Mouse (Mus musculus) testis, adult 2 months (tissue): ENCODE measurements around the gene Caln1.

Experiments
- CTCF ChIP-seq: fragments of 200-500 bp; IDR thresholded peaks from 2 replicates; pipeline ENCODE4 v1.5.1; 2012; ENCODE audit warnings: low read depth, mild to moderate bottlenecking, inconsistent platforms, low read length, moderate library complexity; ENCODE audit not compliant: control insufficient read depth, insufficient read depth, insufficient replicate concordance
- POLR2A ChIP-seq: fragments of 200-500 bp; IDR thresholded peaks from 2 replicates; pipeline ENCODE4 v1.6.1; 2012; ENCODE audit warnings: low read depth, mild to moderate bottlenecking, inconsistent platforms, low read length, moderate library complexity; ENCODE audit not compliant: control insufficient read depth

- TF ChIP-seq POLR2A (no peak), CTCF (no peak)
Observed at GRCm38 (mm10) chr5:130363773-130364172, 5.5 kb upstream of the Caln1 start.
